Mouse (Mus musculus) heart, postnatal 0 days (tissue): Measurements from ENCODE around the gene Sectm1b. TPM values are rescaled to one million over a fixed set of nuclear protein-coding genes. Genes with fewer than 3 reads are reported as not detected.

Experiments
- ATAC-seq: fragments of 200-750 bp; cut with Nextera tagmentation; 2 replicates; pipeline ENCODE4 v1.8.0; 2017; ENCODE audit warnings: low read depth, moderate number of reproducible peaks, moderate library complexity; ENCODE audit not compliant: insufficient read depth
- DNase-seq: peaks from one replicate; pipeline ENCODE4 v3.0.0-alpha.2; 2016; ENCODE audit warnings: low spot score
- H3K27ac ChIP-seq: fragments of 300-500 bp; sonication (generic); 2 replicates; pipeline ENCODE4 v1.5.1; 2014; ENCODE audit warnings: low read depth, mild to moderate bottlenecking
- H3K27me3 ChIP-seq: fragments of 300-500 bp; sonication (generic); 2 replicates; pipeline ENCODE4 v1.6.1; 2014; ENCODE audit warnings: low read length, mixed read lengths; ENCODE audit not compliant: control insufficient read depth, insufficient read depth
- H3K36me3 ChIP-seq: fragments of 300-500 bp; sonication (generic); replicated peaks from 2 replicates; pipeline ENCODE4 v1.6.1; 2014; ENCODE audit warnings: low read length, mixed read lengths; ENCODE audit not compliant: control insufficient read depth, insufficient read depth
- H3K4me1 ChIP-seq: fragments of 300-500 bp; sonication (generic); 2 replicates; pipeline ENCODE4 v1.6.1; 2014; ENCODE audit warnings: antibody characterized with exemption; ENCODE audit not compliant: control insufficient read depth, insufficient read depth
- H3K4me2 ChIP-seq: fragments of 300-500 bp; sonication (generic); 2 replicates; pipeline ENCODE4 v1.6.1; 2014; ENCODE audit warnings: low read depth, mild to moderate bottlenecking, low read length, moderate library complexity
- H3K4me3 ChIP-seq: fragments of 300-500 bp; sonication (generic); 2 replicates; pipeline ENCODE4 v1.5.1; 2014; ENCODE audit warnings: low read depth, low read length
- H3K9ac ChIP-seq: fragments of 300-500 bp; sonication (generic); replicated peaks from 2 replicates; pipeline ENCODE4 v1.6.1; 2014; ENCODE audit warnings: low read depth, low read length, mixed read lengths
- H3K9me3 ChIP-seq: fragments of 300-500 bp; sonication (generic); replicated peaks from 2 replicates; pipeline ENCODE4 v1.6.1; 2016; ENCODE audit warnings: low read length; ENCODE audit not compliant: control insufficient read depth
- CTCF ChIP-seq: IDR thresholded peaks from 2 replicates; pipeline ENCODE4 v1.5.1; 2016; ENCODE audit warnings: antibody characterized with exemption, control low read depth, low read depth
- EP300 ChIP-seq: IDR thresholded peaks from 2 replicates; pipeline ENCODE4 v1.6.1; 2016; ENCODE audit warnings: antibody characterized with exemption, low read depth
- WGBS: fragments of 180-500 bp; shearing (Covaris S2); extraction: QIAGEN DNeasy Blood & Tissue Kit; methylation state at CpG from one replicate; pipeline ENCODE4 v1.1.7; 2014; 5-methylcytosine and 5-hydroxymethylcytosine counted together
- polyA plus RNA-seq: library from polyadenylated mRNA; unstranded; fragments of >200 nt; fragmentation: Nextera tagmentation; extraction: Ambion mirVana; gene quantifications from 2 replicates; pipeline ENCODE4 v1.2.1, GENCODE M21; 2015
- total RNA-seq: library from RNA; depleted of rRNA; stranded (reverse); fragments of >200 nt; gene quantifications from 2 replicates; pipeline ENCODE4 v1.2.3, GENCODE M21; 2014; ENCODE audit warnings: low replicate concordance; rRNA removed

Gene Sectm1b
- total and polyA plus RNA-seq, 2 experiments from 2014 or later: 0.10 TPM; not detected in 1

GRCm38 (mm10) chr11:121004281-121004680 is 59.1 kb downstream of the Sectm1b start:
- Histone ChIP-seq H3K27ac (no peak overlapping the region), H3K36me3 (no peaks in the 10 kb centered on the region), H3K27me3 (no peaks in the 10 kb centered on the region), H3K4me2 (no peak overlapping the region), H3K9ac (no peak overlapping the region), H3K4me3 (no peak overlapping the region), H3K9me3 (no peaks in the 10 kb centered on the region), H3K4me1 (0 out of 2 replicates have a peak, but pooled peaks cover 4% of the 10 kb centered on the region)
- DNase-seq: no peak
- TF ChIP-seq EP300: no peak
- TF ChIP-seq CTCF: no peak
- 59% methylated on average over 5 of the region's 5 CpGs for WGBS
- no peak for ATAC-seq

Other genes with a start within 250 kb of the Sectm1b start
- gene Fasn, start 239.0 kb downstream of the Sectm1b start, total RNA-seq: 79.2 and 90.4 TPM in 2 replicates
- 10.8 and 14.1 TPM in 2 replicates for gene Fasn, start 239.0 kb downstream of the Sectm1b start, polyA plus RNA-seq
- 0.43 and 1.5 TPM in 2 replicates for gene Ccdc57, start 130.7 kb downstream of the Sectm1b start, total RNA-seq
- gene Ccdc57, start 130.7 kb downstream of the Sectm1b start, polyA plus RNA-seq: 1.3 and 1.6 TPM in 2 replicates
- 153 and 260 TPM in 2 replicates for gene Slc16a3, start 115.1 kb downstream of the Sectm1b start, total RNA-seq
- 15.6 and 17.0 TPM in 2 replicates for gene Slc16a3, start 115.1 kb downstream of the Sectm1b start, polyA plus RNA-seq
- gene Csnk1d, start 72.2 kb downstream of the Sectm1b start, total RNA-seq: 51.9 and 52.8 TPM in 2 replicates
- 42.0 and 46.7 TPM in 2 replicates for gene Csnk1d, start 72.2 kb downstream of the Sectm1b start, polyA plus RNA-seq
- gene Cd7, start 24.2 kb downstream of the Sectm1b start, total RNA-seq: not detected in 2 replicates
- 0.16 TPM in 1 of 2 replicates, not detected in the other for gene Cd7, start 24.2 kb downstream of the Sectm1b start, polyA plus RNA-seq
- 0.27 TPM in 1 of 2 replicates, not detected in the other for gene Sectm1a, start 17.7 kb upstream of the Sectm1b start, total RNA-seq
- gene Sectm1a, start 17.7 kb upstream of the Sectm1b start, polyA plus RNA-seq: 0.19 and 0.25 TPM in 2 replicates
- gene Tex19.2, start 55.1 kb upstream of the Sectm1b start, total RNA-seq: not detected in 2 replicates
- gene Tex19.2, start 55.1 kb upstream of the Sectm1b start, polyA plus RNA-seq: not detected in 2 replicates
- gene Tex19.1, start 82.6 kb upstream of the Sectm1b start, total RNA-seq: not detected in 2 replicates
- gene Tex19.1, start 82.6 kb upstream of the Sectm1b start, polyA plus RNA-seq: not detected in 2 replicates
- gene Uts2r, start 96.7 kb upstream of the Sectm1b start, total RNA-seq: not detected in 2 replicates
- gene Uts2r, start 96.7 kb upstream of the Sectm1b start, polyA plus RNA-seq: not detected in 2 replicates
- 23.8 and 36.6 TPM in 2 replicates for gene Hexdc, start 140.9 kb upstream of the Sectm1b start, total RNA-seq
- gene Hexdc, start 140.9 kb upstream of the Sectm1b start, polyA plus RNA-seq: 6.4 and 6.5 TPM in 2 replicates
- 8.7 and 10.9 TPM in 2 replicates for gene Ogfod3, start 141.1 kb upstream of the Sectm1b start, total RNA-seq
- 26.8 and 27.1 TPM in 2 replicates for gene Ogfod3, start 141.1 kb upstream of the Sectm1b start, polyA plus RNA-seq
- 11.3 and 13.0 TPM in 2 replicates for gene Cybc1, start 165.8 kb upstream of the Sectm1b start, total RNA-seq
- 12.4 and 13.5 TPM in 2 replicates for gene Cybc1, start 165.8 kb upstream of the Sectm1b start, polyA plus RNA-seq
- gene Narf, start 173.7 kb upstream of the Sectm1b start, total RNA-seq: 159 and 217 TPM in 2 replicates
- 40.0 and 48.2 TPM in 2 replicates for gene Narf, start 173.7 kb upstream of the Sectm1b start, polyA plus RNA-seq
- 23.5 and 25.8 TPM in 2 replicates for gene Foxk2, start 196.4 kb upstream of the Sectm1b start, total RNA-seq
- gene Foxk2, start 196.4 kb upstream of the Sectm1b start, polyA plus RNA-seq: 3.0 and 3.8 TPM in 2 replicates